Mouse (Mus musculus): ENCODE results near the gene Cyp1a2.
"Not testable (repeated sequence)": the region's sequence is repeated elsewhere in the genome, so short reads cannot be mapped to it uniquely, and the experiment has no call there.

The Cyp1a2 gene

GRCm38 (mm10) chr9:57683520-57683919 is at the start of gene Cyp1a2:
TSS of gene Cyp1a2 (minus strand) at chr9:57683703.
- no peak for DNase-seq (ENCODE audit: extremely low read depth, low read depth, low spot score)

- no peak for DNase-seq (ENCODE audit: extremely low read depth, low read depth, low spot score)
These were observed 44.8 kb upstream of the Cyp1a2 start for GRCm38 (mm10) chr9:57728312-57728711.

GRCm38 (mm10) chr9:57724701-57725100 is 41.2 kb upstream of the Cyp1a2 start:
- DNase-seq (ENCODE audit: extremely low read depth, low read depth, low spot score) = no peak

DNA sequence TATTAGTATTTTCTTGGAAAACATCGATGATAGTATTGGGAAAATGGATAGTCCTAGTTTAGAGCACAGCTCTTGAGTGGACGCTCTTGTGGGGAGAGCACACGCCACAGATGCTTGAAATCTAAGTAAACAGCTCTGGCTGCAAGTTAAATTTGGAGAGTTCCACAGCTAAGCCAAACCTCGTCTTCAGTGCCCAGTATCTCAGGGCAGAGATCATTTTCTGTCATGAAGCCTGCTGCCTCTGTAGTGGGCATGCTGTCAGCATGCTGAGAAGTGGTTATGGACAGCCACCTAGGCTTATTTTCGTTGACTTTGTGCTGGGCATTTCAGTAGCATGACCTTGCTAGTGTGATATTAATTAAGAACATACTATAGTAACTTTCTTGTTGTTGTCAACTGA is 40.3 kb upstream of the Cyp1a2 start:
- no peak for DNase-seq (ENCODE audit: extremely low read depth, low read depth, low spot score)

- DNase-seq (ENCODE audit: extremely low read depth, low read depth, low spot score) = peak; percentile 99
These were observed 39.8 kb upstream of the Cyp1a2 start for GRCm38 (mm10) chr9:57723315-57723715.

DNA sequence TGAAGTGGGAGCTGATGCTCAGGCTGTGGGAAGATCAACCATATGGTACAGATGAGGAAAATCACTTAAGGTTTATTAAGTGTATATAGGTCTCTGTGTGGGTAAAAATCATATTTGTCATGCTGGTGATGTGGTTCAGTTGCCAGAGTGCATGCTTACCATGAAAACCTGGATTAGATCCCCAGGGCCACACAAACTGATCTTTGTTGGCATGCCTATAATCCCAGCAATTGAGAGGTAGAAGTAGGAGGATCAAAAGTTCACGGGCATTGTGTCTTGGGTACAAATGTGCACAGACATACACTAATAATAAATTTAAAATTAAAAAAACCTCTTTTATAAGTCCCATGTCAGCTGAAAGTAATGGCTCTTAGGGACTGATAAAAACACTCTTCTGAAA is 38.9 kb upstream of the Cyp1a2 start:
- DNase-seq (ENCODE audit: extremely low read depth, low read depth, low spot score) = no peak

DNA sequence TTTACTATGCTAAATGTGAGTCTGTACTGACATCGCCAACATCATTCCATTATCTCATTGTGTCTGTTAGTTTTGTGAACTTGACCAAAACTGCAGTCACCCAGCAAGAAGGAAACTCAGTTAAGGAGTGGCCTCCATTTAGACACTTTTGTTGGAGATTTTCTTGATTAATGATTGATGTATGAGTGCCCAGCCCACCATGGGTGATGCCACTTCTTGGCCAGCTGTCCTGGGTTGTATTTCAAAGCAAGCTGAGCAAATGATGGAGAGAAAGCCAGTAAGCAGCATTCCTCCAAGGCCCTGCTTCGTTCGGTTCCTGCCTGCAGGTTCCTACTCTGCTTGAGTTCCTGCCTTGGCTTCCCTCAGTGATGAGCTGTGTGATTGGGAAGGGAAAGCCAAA is 37.2 kb upstream of the Cyp1a2 start:
- no peak for DNase-seq (ENCODE audit: extremely low read depth, low read depth, low spot score)

- DNase-seq (ENCODE audit: extremely low read depth, low read depth, low spot score) = no peak
These were observed 34.9 kb upstream of the Cyp1a2 start for GRCm38 (mm10) chr9:57718408-57718807.

GRCm38 (mm10) chr9:57712194-57712593 is 28.7 kb upstream of the Cyp1a2 start:
- DNase-seq (ENCODE audit: extremely low read depth, low read depth, low spot score) = no peak

DNA sequence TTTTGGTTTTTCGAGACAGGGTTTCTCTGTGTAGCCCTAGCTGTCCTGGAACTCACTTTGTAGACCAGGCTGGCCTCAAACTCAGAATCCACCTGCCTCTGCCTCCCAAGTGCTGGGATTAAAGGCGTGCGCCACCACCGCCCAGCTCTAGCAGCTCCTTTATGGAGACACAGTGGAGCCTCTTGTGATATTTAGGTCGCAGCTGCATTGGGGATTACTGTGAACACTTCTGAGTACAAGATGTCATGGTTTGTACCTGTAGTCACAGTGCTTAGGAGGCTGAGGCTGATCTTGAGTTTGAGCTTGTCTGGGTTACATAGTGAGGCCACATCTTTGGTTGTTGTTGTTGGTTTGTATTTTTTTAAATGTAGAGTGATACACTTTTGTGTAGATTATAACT is 26.7 kb upstream of the Cyp1a2 start:
- not testable (repeated sequence) for DNase-seq (ENCODE audit: extremely low read depth, low read depth, low spot score)

GRCm38 (mm10) chr9:57708720-57709274 is 25.3 kb upstream of the Cyp1a2 start:
- DNase-seq (ENCODE audit: extremely low read depth, low read depth, low spot score) = no peak

GRCm38 (mm10) chr9:57708068-57708719 is 24.7 kb upstream of the Cyp1a2 start, which contains the start of gene Edc3:
TSS of gene Edc3 (plus strand) at chr9:57708540.
- DNase-seq (ENCODE audit: extremely low read depth, low read depth, low spot score) = no peak

DNA sequence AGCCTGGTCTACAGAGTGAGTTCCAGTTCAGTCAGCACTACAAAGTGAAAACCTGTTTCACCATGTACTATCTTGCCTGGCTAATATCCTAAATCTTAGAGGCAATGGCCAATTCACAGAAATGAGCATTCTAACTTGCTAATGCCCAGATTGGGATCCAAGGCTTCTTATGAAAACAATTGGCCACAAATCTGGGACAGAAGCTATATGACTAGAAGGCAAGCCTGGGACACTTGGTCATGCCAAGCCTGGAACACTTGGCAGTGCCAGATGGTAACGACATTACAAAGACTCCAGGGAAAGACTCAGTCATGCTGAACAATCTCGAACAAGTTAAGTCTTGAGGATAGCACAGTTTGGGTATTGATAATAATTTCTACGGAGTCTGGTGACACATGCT is 23.0 kb upstream of the Cyp1a2 start:
- DNase-seq (ENCODE audit: extremely low read depth, low read depth, low spot score) = peak; percentile 97

DNA sequence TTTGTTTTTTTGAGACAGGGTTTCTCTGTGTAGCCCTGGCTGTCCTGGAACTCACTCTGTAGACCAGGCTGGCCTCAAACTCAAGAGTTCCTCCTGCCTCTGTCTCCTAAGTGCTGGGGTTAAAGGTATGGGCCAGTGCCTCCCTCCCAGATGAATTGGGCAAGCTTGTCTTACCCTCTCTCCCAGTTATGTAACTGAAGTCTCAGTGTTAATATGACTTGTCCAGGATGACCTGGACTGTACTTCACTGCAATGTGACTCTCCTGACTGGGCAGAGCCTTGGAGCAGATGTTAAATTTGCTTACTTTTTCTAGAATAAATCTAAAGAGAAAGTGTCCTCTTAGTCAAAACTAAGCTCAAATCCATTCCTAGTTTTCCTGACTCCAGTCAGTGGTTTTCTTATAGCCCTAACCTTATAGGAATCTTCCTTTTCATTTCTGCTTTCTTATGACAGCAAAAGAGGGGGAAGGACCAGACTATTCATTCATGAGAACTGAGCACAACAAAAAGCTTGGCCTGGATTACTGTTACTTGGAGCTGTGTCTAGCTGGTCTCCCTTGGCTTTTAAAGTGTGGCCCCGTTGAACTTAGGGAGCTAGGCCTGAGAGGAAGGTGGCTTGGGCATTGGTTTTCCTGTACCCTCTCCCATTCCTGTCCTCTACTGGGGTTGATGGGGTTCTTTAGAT is 15.1 kb upstream of the Cyp1a2 start:
- no peak for DNase-seq (ENCODE audit: extremely low read depth, low read depth, low spot score)

- DNase-seq (ENCODE audit: extremely low read depth, low read depth, low spot score) = no peak
These were observed 13.9 kb upstream of the Cyp1a2 start for GRCm38 (mm10) chr9:57697380-57697779.

GRCm38 (mm10) chr9:57696380-57697285 is 13.1 kb upstream of the Cyp1a2 start:
- no peak for DNase-seq (ENCODE audit: extremely low read depth, low read depth, low spot score)

DNA sequence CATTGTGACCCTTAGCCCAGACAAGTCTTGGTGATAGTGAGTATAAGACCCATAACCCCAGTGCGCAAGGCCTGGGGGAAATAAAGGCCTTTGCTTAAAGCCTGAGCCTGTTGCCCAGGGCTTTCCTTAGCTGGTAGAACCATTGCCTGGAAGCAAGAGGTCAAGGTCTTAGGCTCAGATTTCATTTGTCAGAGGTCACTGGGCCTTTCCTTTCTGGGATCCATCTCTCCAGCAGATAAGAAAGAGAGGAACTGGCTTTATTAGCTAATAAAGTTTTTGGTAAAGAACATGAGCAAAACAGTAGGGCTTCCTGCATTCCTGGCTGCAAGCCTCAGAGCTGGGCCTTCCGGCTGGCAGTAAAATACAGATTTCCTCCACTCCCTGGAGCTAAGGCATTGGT is 10.6 kb upstream of the Cyp1a2 start:
- no peak for DNase-seq (ENCODE audit: extremely low read depth, low read depth, low spot score)

GRCm38 (mm10) chr9:57688606-57689005 is 5.1 kb upstream of the Cyp1a2 start:
- no peak for DNase-seq (ENCODE audit: extremely low read depth, low read depth, low spot score)

- DNase-seq (ENCODE audit: extremely low read depth, low read depth, low spot score) = no peak
These were observed 4.7 kb upstream of the Cyp1a2 start for GRCm38 (mm10) chr9:57688158-57688557.

DNA sequence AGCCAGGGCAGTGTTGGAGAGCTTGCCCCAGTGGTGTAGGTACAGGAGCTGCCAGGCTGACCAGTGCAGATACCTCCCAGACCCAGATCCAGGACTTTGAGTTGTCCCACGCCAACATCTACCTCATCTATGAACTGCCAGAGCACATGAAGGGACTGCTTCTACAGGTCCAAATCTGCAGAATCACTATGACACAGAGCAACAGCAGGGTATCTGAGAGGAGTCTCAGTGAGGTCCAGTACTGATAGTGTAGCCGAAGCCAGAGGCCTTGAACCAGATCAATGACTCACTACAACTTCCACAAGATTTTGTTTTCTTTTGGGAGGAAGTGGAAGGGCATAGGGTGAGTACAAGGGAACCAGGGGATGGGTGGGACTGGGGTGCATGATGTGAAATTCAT is 4.2 kb upstream of the Cyp1a2 start, which contains the start of gene Cyp1a1:
Gene Cyp1a1 (plus strand): TSS at position 178 of the 400 bp plus-strand sequence.
- no peak for DNase-seq (ENCODE audit: extremely low read depth, low read depth, low spot score)

- DNase-seq (ENCODE audit: extremely low read depth, low read depth, low spot score) = no peak
These were observed 2.5 kb upstream of the Cyp1a2 start for GRCm38 (mm10) chr9:57686011-57686410.

Measured in fat pad, adult 2 months (tissue).